Mouse (Mus musculus): ENCODE measurements at regions not wholly inside any gene's neighbourhood (a gene's known extent, or its start where the extent isn't known, plus 50 kb on each side); places are given as distances from the start of the nearest gene placed in this dataset.
A peak's percentile ranks its signal among the peaks of the same experiment; 100 is the strongest.

- WGBS: 28% methylated on average over 10 of the region's 10 CpGs
- no peaks in the 10 kb centered on the region for H3K27me3 ChIP-seq (replicated peaks)
- H3K9ac ChIP-seq: no peak overlapping the region
- no peaks in the 10 kb centered on the region for H3K9me3 ChIP-seq
- H3K36me3 ChIP-seq: no peaks in the 10 kb centered on the region
- peak; percentile 79 for ATAC-seq (ENCODE audit: low FRiP score, low read depth)
- no peak overlapping the region for H3K27ac ChIP-seq
- H3K4me3 ChIP-seq: no peak overlapping the region
- no peak overlapping the region for H3K4me2 ChIP-seq (replicated peaks)
- H3K4me1 ChIP-seq: peaks cover 4% of the 10 kb centered on the region; the same call in 1 of the 2 replicates
Measured at GRCm38 (mm10) chr5:28892703-28893249, 303.0 kb upstream of the Rnf32 start.

DNA sequence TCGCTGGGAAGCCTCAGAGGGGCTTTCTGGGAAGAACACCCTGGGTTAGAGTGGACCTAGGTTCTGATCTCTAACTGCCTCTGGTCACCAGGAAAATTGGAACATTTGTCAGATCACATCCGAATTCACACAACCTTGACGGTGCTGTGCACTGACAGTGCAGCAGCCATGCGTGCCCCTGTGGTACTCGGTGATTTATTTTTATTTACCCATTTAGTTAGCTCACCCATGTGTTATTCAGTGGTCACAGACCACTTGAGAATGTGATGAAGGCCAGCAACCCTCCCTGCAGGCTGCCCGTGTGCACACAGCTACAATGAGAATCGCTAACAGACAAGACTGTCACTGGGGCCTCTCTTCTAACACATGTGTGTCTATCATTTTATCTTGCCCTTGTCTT lies 303.8 kb upstream of the Rnf32 start:
- no peak overlapping the region for H3K4me3 ChIP-seq
- no peaks in the 10 kb centered on the region for H3K36me3 ChIP-seq
- no peak overlapping the region for H3K9ac ChIP-seq
- no peaks in the 10 kb centered on the region for H3K9me3 ChIP-seq
- WGBS: 56% methylated on average over 7 of the region's 7 CpGs
- no peak overlapping the region for H3K27ac ChIP-seq
- no peak overlapping the region for H3K4me2 ChIP-seq (replicated peaks)
- H3K4me1 ChIP-seq: peaks cover 4% of the 10 kb centered on the region; the same call in 1 of the 2 replicates
- H3K27me3 ChIP-seq (replicated peaks): no peaks in the 10 kb centered on the region
- peak; percentile 58; the same call in 1 of the 2 replicates for ATAC-seq (ENCODE audit: low FRiP score, low read depth)

DNA sequence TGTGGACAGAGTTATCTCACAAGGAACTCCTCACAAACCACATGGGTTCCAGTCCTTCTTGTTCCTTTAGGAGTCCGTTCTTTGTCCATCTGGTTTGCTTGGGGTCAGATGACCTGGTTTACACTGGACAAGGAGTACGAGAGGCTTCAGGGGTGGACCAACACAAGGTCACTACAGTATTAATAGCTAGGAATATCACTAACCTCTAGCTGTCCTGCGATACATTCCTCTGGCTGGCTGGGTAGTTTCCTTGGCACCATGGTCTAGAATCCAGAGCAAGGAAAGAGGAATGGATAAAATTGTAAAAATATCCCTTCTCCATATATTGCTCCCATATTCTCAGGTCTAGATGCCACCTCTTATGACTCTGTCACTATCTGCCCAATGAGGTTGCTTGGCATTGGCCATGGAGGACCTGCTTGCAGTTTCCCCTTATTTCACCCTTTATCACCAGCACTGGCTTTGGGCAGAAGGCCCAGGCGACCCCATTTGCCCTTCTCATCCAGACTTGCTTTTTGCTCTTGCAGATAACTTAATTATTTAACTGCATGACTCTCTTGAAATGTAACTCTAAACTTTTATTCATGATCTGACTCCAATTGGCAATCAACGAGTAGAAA lies 310.9 kb upstream of the Rnf32 start:
- Histone ChIP-seq H3K4me3 (no peak overlapping the region), H3K27ac (no peak overlapping the region), H3K4me2 (replicated peaks) (no peak overlapping the region), H3K9ac (no peak overlapping the region), H3K4me1 (no peaks in the 10 kb centered on the region), H3K9me3 (no peaks in the 10 kb centered on the region), H3K36me3 (no peaks in the 10 kb centered on the region), H3K27me3 (replicated peaks) (no peaks in the 10 kb centered on the region)
- no peak for ATAC-seq (ENCODE audit: low FRiP score, low read depth)
- WGBS: 88% methylated on average over 5 of the region's 5 CpGs

GRCm38 (mm10) chr5:28876199-28876598 lies 319.6 kb upstream of the Rnf32 start:
- Histone ChIP-seq H3K9ac (no peak overlapping the region), H3K4me1 (no peaks in the 10 kb centered on the region), H3K36me3 (no peaks in the 10 kb centered on the region), H3K4me2 (replicated peaks) (no peak overlapping the region), H3K27me3 (replicated peaks) (no peaks in the 10 kb centered on the region), H3K27ac (no peak overlapping the region), H3K4me3 (no peak overlapping the region), H3K9me3 (no peaks in the 10 kb centered on the region)
- no peak for ATAC-seq (ENCODE audit: low FRiP score, low read depth)
- WGBS: 84% methylated on average over 8 of the region's 8 CpGs

GRCm38 (mm10) chr5:28873600-28874265 lies 322.1 kb upstream of the Rnf32 start:
- no peaks in the 10 kb centered on the region for H3K27me3 ChIP-seq (replicated peaks)
- no peak overlapping the region for H3K4me3 ChIP-seq
- H3K9ac ChIP-seq: no peak overlapping the region
- WGBS: 90% methylated on average over 3 of the region's 3 CpGs
- no peak overlapping the region for H3K27ac ChIP-seq
- no peak for ATAC-seq (ENCODE audit: low FRiP score, low read depth)
- no peaks in the 10 kb centered on the region for H3K9me3 ChIP-seq
- no peaks in the 10 kb centered on the region for H3K4me1 ChIP-seq
- H3K36me3 ChIP-seq: no peaks in the 10 kb centered on the region
- H3K4me2 ChIP-seq (replicated peaks): no peak overlapping the region

- Histone ChIP-seq H3K36me3 (no peaks in the 10 kb centered on the region), H3K27ac (no peak overlapping the region), H3K27me3 (replicated peaks) (no peaks in the 10 kb centered on the region), H3K4me1 (peaks cover 4% of the 10 kb centered on the region; the same call in 1 of the 2 replicates), H3K4me3 (no peak overlapping the region), H3K4me2 (replicated peaks) (no peak overlapping the region), H3K9ac (no peak overlapping the region), H3K9me3 (no peaks in the 10 kb centered on the region)
- peak; percentile 53; the same call in 1 of the 2 replicates for ATAC-seq (ENCODE audit: low FRiP score, low read depth)
- 61% methylated on average over 9 of the region's 9 CpGs for WGBS
Measured at GRCm38 (mm10) chr5:28859604-28860371, 336.0 kb upstream of the Rnf32 start.

GRCm38 (mm10) chr5:28838141-28838925 lies 357.5 kb upstream of the Rnf32 start:
- Histone ChIP-seq H3K4me3 (no peak overlapping the region), H3K36me3 (no peaks in the 10 kb centered on the region), H3K27me3 (replicated peaks) (no peaks in the 10 kb centered on the region), H3K9ac (no peak overlapping the region), H3K27ac (no peak overlapping the region), H3K4me1 (no peaks in the 10 kb centered on the region), H3K4me2 (replicated peaks) (no peak overlapping the region), H3K9me3 (no peaks in the 10 kb centered on the region)
- WGBS: 79% methylated on average over 12 of the region's 12 CpGs
- no peak for ATAC-seq (ENCODE audit: low FRiP score, low read depth)

DNA sequence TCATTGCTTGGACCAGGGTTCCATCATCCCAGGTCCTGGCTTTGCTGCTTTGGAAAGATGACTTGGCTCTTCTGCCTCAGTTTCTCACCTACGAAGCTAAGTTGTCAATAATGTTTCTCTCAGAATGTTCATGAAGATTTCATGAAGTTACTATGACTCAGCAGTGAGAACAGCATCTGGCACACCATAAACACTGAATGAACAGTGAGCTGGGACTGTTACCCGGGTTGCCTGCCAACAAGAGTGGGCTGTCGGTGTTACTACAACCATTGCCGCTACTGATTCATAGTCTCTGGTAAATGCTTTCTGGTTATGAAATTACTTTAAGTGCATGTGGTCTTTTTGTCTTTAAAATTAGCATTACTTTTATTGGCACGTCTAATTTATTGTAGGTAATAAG lies 352.0 kb upstream of the Shh start:
- Histone ChIP-seq H3K36me3 (no peaks in the 10 kb centered on the region), H3K9ac (no peak overlapping the region), H3K4me2 (replicated peaks) (no peak overlapping the region), H3K27ac (no peak overlapping the region), H3K9me3 (no peaks in the 10 kb centered on the region), H3K4me1 (no peaks in the 10 kb centered on the region), H3K4me3 (no peak overlapping the region), H3K27me3 (replicated peaks) (no peaks in the 10 kb centered on the region)
- WGBS: 92% methylated on average over 5 of the region's 5 CpGs
- no peak for ATAC-seq (ENCODE audit: low FRiP score, low read depth)

DNA sequence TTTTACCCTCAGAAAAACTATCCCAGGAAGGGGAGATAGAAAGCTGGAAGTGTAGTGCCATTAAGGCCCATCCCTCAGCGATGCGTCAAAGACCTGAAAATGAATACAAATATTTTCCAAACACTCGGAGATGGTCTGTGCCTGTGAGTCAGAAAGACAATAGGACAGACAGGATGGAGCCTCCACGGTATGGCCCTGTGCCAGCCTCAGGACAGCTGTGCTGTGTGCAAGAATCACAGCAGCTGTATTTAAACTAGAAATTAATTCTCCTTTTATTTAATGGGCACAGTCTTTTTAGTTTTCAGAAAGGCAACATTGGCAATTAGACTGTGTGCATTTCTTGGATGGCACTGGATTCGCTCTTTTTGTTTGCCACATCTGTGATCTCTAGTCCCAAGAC lies 340.9 kb upstream of the Shh start:
- no peak overlapping the region for H3K27ac ChIP-seq
- H3K36me3 ChIP-seq: no peaks in the 10 kb centered on the region
- no peak overlapping the region for H3K9ac ChIP-seq
- H3K9me3 ChIP-seq: no peaks in the 10 kb centered on the region
- no peak overlapping the region for H3K4me3 ChIP-seq
- ATAC-seq (ENCODE audit: low FRiP score, low read depth): no peak
- no peaks in the 10 kb centered on the region for H3K27me3 ChIP-seq (replicated peaks)
- 79% methylated on average over 5 of the region's 5 CpGs for WGBS
- H3K4me2 ChIP-seq (replicated peaks): no peak overlapping the region
- no peaks in the 10 kb centered on the region for H3K4me1 ChIP-seq

DNA sequence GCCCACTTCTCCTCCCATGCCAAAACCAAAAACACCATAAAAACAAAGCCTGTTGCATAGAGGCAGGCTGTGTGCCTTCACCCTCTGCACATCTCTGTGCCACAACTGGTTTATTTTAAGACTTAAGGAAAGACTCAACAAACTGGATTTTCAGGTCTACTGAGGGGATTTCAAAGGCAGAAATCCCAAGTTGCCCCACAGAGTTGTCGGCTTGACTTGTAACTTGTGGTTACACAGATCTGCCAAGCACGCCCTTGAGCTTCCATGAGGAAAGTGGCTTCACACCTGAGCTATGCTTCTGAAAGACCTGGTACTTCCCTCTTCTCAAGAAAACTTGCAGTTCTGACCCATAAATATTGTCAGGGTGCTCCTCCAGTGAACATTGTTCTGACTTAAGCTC lies 332.4 kb upstream of the Shh start:
- Histone ChIP-seq H3K36me3 (no peaks in the 10 kb centered on the region), H3K27ac (no peak overlapping the region), H3K9ac (no peak overlapping the region), H3K27me3 (replicated peaks) (no peaks in the 10 kb centered on the region), H3K4me1 (no peaks in the 10 kb centered on the region), H3K4me3 (no peak overlapping the region), H3K4me2 (replicated peaks) (no peak overlapping the region), H3K9me3 (no peaks in the 10 kb centered on the region)
- no peak for ATAC-seq (ENCODE audit: low FRiP score, low read depth)
- 94% methylated on average over 2 of the region's 2 CpGs for WGBS

GRCm38 (mm10) chr5:28798361-28798760 lies 331.3 kb upstream of the Shh start:
- Histone ChIP-seq H3K27ac (no peak overlapping the region), H3K36me3 (no peaks in the 10 kb centered on the region), H3K9ac (no peak overlapping the region), H3K4me3 (no peak overlapping the region), H3K27me3 (replicated peaks) (no peaks in the 10 kb centered on the region), H3K9me3 (no peaks in the 10 kb centered on the region), H3K4me1 (no peaks in the 10 kb centered on the region), H3K4me2 (replicated peaks) (no peak overlapping the region)
- no peak for ATAC-seq (ENCODE audit: low FRiP score, low read depth)
- 93% methylated on average over 1 of the region's 1 CpGs for WGBS
